ENCODE assay signal across 28 mouse cellular contexts in genomic region chr5:125572011-125572410, GRCm38 (mm10). TPM values are rescaled to one million over a fixed set of nuclear protein-coding genes. Genes with fewer than 3 reads are reported as not detected.
DNase-seq lines count a peak whose midpoint lies in the region; ATAC-seq and TF ChIP-seq lines count a peak whose summit lies in the region.
"Had no signal": no experiment of that assay in that cellular context is flagged by ENCODE, and none has a peak within 500 bp of the region (broad histone marks: within the 10 kb centered on the region; RNA-seq: fewer than 3 reads in every experiment).

No protein-coding gene starts in this region.

- H3K9me3 ChIP-seq in hindbrain, embryonic 11.5 days (ENCODE audit: control insufficient read depth, low read length): no peaks in the 10 kb centered on the region
- H3K9me3 ChIP-seq: embryonic facial prominence, embryonic 13.5 days; embryonic facial prominence, embryonic 15.5 days; forebrain, embryonic 10.5 days; forebrain, embryonic 12.5 days had no signal

- WGBS in hindbrain, embryonic 11.5 days: 93% methylated on average over 5 of the region's 5 CpGs

- no peak for DNase-seq in testis, postnatal 10 days (ENCODE audit: low spot score)
- DNase-seq in ES-CJ7 (ENCODE audit: low read depth, low spot score) (peak; percentile 39), R1 (ENCODE audit: low read depth, low spot score) (peak; percentile 90)
- peak; percentile 62 for DNase-seq in testis, postnatal 14 days (ENCODE audit: low spot score)
- DNase-seq in hindbrain, embryonic 11.5 days (ENCODE audit: low spot score): no peak
- DNase-seq in adrenal gland, postnatal 14 days: no peak
- no peak for DNase-seq in gastrocnemius, postnatal 10 days
- DNase-seq: adrenal gland, adult 8-10 months; adrenal gland, postnatal 25 days; cerebellum, adult 11 months; cerebellum, adult 18-20 months; cerebellum, adult 8-10 months; cerebellum, adult 9-11 months; cerebellum, postnatal 14 days; cerebellum, postnatal 36 days; embryo, embryonic 11 days had no signal

- TF ChIP-seq CTCF in testis, adult 2 months (IDR thresholded peaks at IDR 0.05; ENCODE audit: control insufficient read depth, insufficient read depth, insufficient replicate concordance, low read depth, low read length): no peak

- peak overlapping the region; percentile 71 for H3K4me3 ChIP-seq in testis, adult 2 months (ENCODE audit: control insufficient read depth, low read depth, low read length)
- H3K4me3 ChIP-seq in hindbrain, embryonic 11.5 days (ENCODE audit: low read depth, low read length): no peak overlapping the region
- H3K4me3 ChIP-seq: embryonic facial prominence, embryonic 13.5 days; embryonic facial prominence, embryonic 15.5 days; erythroblast, embryonic 14.5 days; forebrain, embryonic 10.5 days; forebrain, embryonic 12.5 days had no signal

- no peaks in the 10 kb centered on the region for H3K27me3 ChIP-seq in testis, adult 2 months (ENCODE audit: control insufficient read depth, insufficient read depth, low read length)
- H3K27me3 ChIP-seq in hindbrain, embryonic 11.5 days (ENCODE audit: control insufficient read depth, insufficient read depth, low read length): no peaks in the 10 kb centered on the region
- H3K27me3 ChIP-seq: embryonic facial prominence, embryonic 13.5 days; embryonic facial prominence, embryonic 15.5 days had no signal

- H3K27ac ChIP-seq in testis, adult 2 months (ENCODE audit: control insufficient read depth, insufficient read depth, low read depth, low read length): no peak overlapping the region
- H3K27ac ChIP-seq in hindbrain, embryonic 11.5 days (ENCODE audit: low read depth, low read length): no peak overlapping the region
- H3K27ac ChIP-seq: embryonic facial prominence, embryonic 13.5 days; embryonic facial prominence, embryonic 15.5 days; forebrain, embryonic 10.5 days; forebrain, embryonic 12.5 days had no signal

- no peak for TF ChIP-seq POLR2A in testis, adult 2 months (IDR thresholded peaks at IDR 0.05; ENCODE audit: control insufficient read depth, low read depth, low read length)

- H3K36me3 ChIP-seq in testis, adult 2 months (ENCODE audit: control insufficient read depth, insufficient read depth, low read length): no peaks in the 10 kb centered on the region
- H3K36me3 ChIP-seq in hindbrain, embryonic 11.5 days (ENCODE audit: control insufficient read depth, insufficient read depth, low read length): no peaks in the 10 kb centered on the region
- H3K36me3 ChIP-seq: embryonic facial prominence, embryonic 13.5 days; embryonic facial prominence, embryonic 15.5 days; forebrain, embryonic 10.5 days; forebrain, embryonic 12.5 days; G1E had no signal

- H3K4me1 ChIP-seq in testis, adult 2 months (ENCODE audit: control insufficient read depth, insufficient read depth, low read length): peaks cover 12% of the 10 kb centered on the region
- H3K4me1 ChIP-seq in hindbrain, embryonic 11.5 days (replicated peaks; ENCODE audit: control insufficient read depth, insufficient read depth, low read length): no peaks in the 10 kb centered on the region; the same call in 1 of the 2 replicates
- H3K4me1 ChIP-seq: embryonic facial prominence, embryonic 13.5 days; embryonic facial prominence, embryonic 15.5 days had no signal

- ATAC-seq in hindbrain, embryonic 11.5 days (ENCODE audit: low FRiP score): no peak
- ATAC-seq: activated CD4-positive, CD25-positive, alpha-beta regulatory T cell, adult 4 months; forebrain, embryonic 14.5 days; forebrain, embryonic 16.5 days; Patski had no signal

- H3K4me2 ChIP-seq in hindbrain, embryonic 11.5 days (replicated peaks; ENCODE audit: low read depth, low read length): no peak overlapping the region
- H3K4me2 ChIP-seq: embryonic facial prominence, embryonic 13.5 days; embryonic facial prominence, embryonic 15.5 days; forebrain, embryonic 12.5 days had no signal

- no peak overlapping the region for H3K9ac ChIP-seq in hindbrain, embryonic 11.5 days (ENCODE audit: low read depth, low read length)
- H3K9ac ChIP-seq: embryonic facial prominence, embryonic 13.5 days; embryonic facial prominence, embryonic 15.5 days; forebrain, embryonic 12.5 days had no signal

RNA-seq across cellular contexts. Expression of gene Tmem132b, which starts 40.4 kb away (rescaled TPM):
- polyA plus RNA-seq in testis, adult 2 months (2012; rRNA removed): 0.09 and 0.13 TPM in 2 replicates
- 0.70 and 0.74 TPM in 2 replicates for polyA plus RNA-seq in hindbrain, embryonic 11.5 days (2014; fragmentation: Nextera tagmentation; extraction: Ambion mirVana)
- 0.74 and 1.4 TPM in 2 replicates for total RNA-seq in adrenal gland, postnatal 14 days (2021)
- under 1 TPM; 0.21 to 0.56 TPM for total RNA-seq in gastrocnemius, postnatal 10 days (2021)
- total RNA-seq: common myeloid progenitor, adult 5-6 weeks had no signal
- polyA plus RNA-seq: activated CD4-positive, CD25-positive, alpha-beta regulatory T cell, adult 4 months; erythroblast, embryonic 14.5 days; G1E; Patski had no signal

Comparison
In these comparisons a context has a peak if more than half of its experiments do, and no peak if none do; other contexts are left out.
1. DNase-seq: peak in ES-CJ7 (single experiment), R1 (single experiment) and testis, postnatal 14 days (single experiment); none in testis, postnatal 10 days (single experiment), hindbrain, embryonic 11.5 days (single experiment), adrenal gland, postnatal 14 days (single experiment) and gastrocnemius, postnatal 10 days (single experiment).